Mouse (Mus musculus) liver, embryonic 15.5 days (tissue): ENCODE results near the gene Chga. TPM values are rescaled to one million over a fixed set of nuclear protein-coding genes. Genes with fewer than 3 reads are reported as not detected.
A peak's percentile ranks its signal among the peaks of the same experiment; 100 is the strongest.

ENCODE experiments used
- ATAC-seq: fragments of 200-750 bp; cut with Nextera tagmentation; 2 replicates; pipeline ENCODE4 v1.8.0; 2017; ENCODE audit warnings: moderate number of reproducible peaks, mild to moderate bottlenecking, moderate library complexity; ENCODE audit not compliant: insufficient read depth
- H3K27ac ChIP-seq: fragments of 300-500 bp; sonication (generic); replicated peaks from 2 replicates; pipeline ENCODE4 v1.5.1; 2015; ENCODE audit warnings: mild to moderate bottlenecking, inconsistent platforms
- H3K27me3 ChIP-seq: fragments of 300-500 bp; sonication (generic); 2 replicates; pipeline ENCODE4 v1.6.1; 2015; ENCODE audit warnings: mild to moderate bottlenecking, inconsistent platforms
- H3K36me3 ChIP-seq: fragments of 300-500 bp; sonication (generic); replicated peaks from 2 replicates; pipeline ENCODE4 v1.6.1; 2015; ENCODE audit warnings: moderate library complexity, mild to moderate bottlenecking, inconsistent platforms
- H3K4me1 ChIP-seq: fragments of 300-500 bp; sonication (generic); replicated peaks from 2 replicates; pipeline ENCODE4 v1.6.1; 2015; ENCODE audit warnings: inconsistent platforms
- H3K4me2 ChIP-seq: fragments of 300-500 bp; sonication (generic); 2 replicates; pipeline ENCODE4 v1.6.1; 2015; ENCODE audit warnings: moderate library complexity, mild to moderate bottlenecking, inconsistent platforms
- H3K4me3 ChIP-seq: fragments of 300-500 bp; sonication (generic); replicated peaks from 2 replicates; pipeline ENCODE4 v1.5.1; 2015; ENCODE audit warnings: mild to moderate bottlenecking, inconsistent platforms
- H3K9ac ChIP-seq: fragments of 300-500 bp; sonication (generic); 2 replicates; pipeline ENCODE4 v1.6.1; 2015; ENCODE audit warnings: moderate library complexity, mild to moderate bottlenecking, inconsistent platforms
- H3K9me3 ChIP-seq: fragments of 300-500 bp; sonication (generic); replicated peaks from 2 replicates; pipeline ENCODE4 v1.6.1; 2016; ENCODE audit warnings: inconsistent platforms
- WGBS: fragments of 180-500 bp; shearing (Covaris S2); methylation state at CpG from one replicate; pipeline ENCODE4 v1.1.7; 2015; ENCODE audit warnings: mixed read lengths; ENCODE audit not compliant: insufficient replicate concordance; 5-methylcytosine and 5-hydroxymethylcytosine counted together
- polyA plus RNA-seq: library from polyadenylated mRNA; unstranded; fragments of >200 nt; fragmentation: Nextera tagmentation; extraction: Ambion mirVana; gene quantifications from 2 replicates; pipeline ENCODE4 v1.2.1, GENCODE M21; 2015

Gene Chga
- polyA plus RNA-seq, 1 experiment from 2014 or later = 2.5 TPM

- Histone ChIP-seq H3K9ac (no peak overlapping the region), H3K36me3 (no peaks in the 10 kb centered on the region), H3K9me3 (no peaks in the 10 kb centered on the region), H3K4me3 (no peak overlapping the region), H3K4me1 (peaks cover 17% of the 10 kb centered on the region; the same call in 1 of the 2 replicates), H3K27ac (no peak overlapping the region), H3K27me3 (no peaks in the 10 kb centered on the region), H3K4me2 (no peak overlapping the region)
- WGBS = 28% methylated on average over 6 of the region's 6 CpGs
- ATAC-seq = no peak
Measured at GRCm38 (mm10) chr12:102524760-102525159, 30.0 kb upstream of the Chga start.

GRCm38 (mm10) chr12:102527989-102528388 is 26.8 kb upstream of the Chga start:
- H3K4me2 ChIP-seq = no peak overlapping the region
- ATAC-seq = no peak
- WGBS = 36% methylated on average over 5 of the region's 5 CpGs
- H3K9me3 ChIP-seq = no peaks in the 10 kb centered on the region
- H3K4me3 ChIP-seq = no peak overlapping the region
- no peak overlapping the region for H3K9ac ChIP-seq
- H3K27ac ChIP-seq = no peak overlapping the region
- peaks cover 14% of the 10 kb centered on the region; the same call in 1 of the 2 replicates for H3K4me1 ChIP-seq
- no peaks in the 10 kb centered on the region for H3K36me3 ChIP-seq
- no peaks in the 10 kb centered on the region for H3K27me3 ChIP-seq

GRCm38 (mm10) chr12:102535796-102536195 is 19.0 kb upstream of the Chga start:
- WGBS = 76% methylated on average over 1 of the region's 1 CpGs
- H3K9me3 ChIP-seq = no peaks in the 10 kb centered on the region

DNA sequence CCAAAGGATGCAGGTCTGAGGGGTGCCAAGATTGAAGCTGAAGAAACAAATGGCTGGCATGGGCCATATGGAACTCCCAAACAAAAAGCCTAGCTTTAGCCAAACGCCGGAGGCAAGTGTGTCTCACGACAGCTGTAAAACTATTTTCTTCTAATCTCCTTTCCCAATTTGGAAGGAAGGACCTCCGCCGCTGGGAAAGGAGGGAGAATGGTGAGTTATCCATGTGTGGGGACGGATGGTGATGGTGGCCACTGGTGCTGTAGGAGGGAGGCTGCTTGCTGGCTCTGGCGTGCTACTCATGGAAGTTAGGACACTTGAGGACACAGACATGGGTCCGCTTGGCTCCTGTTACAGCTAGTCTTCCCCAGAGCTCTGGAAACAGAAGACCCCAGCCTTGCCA is 14.5 kb upstream of the Chga start:
- H3K27me3 ChIP-seq = 0 out of 2 replicates have a peak, but pooled peaks cover 3% of the 10 kb centered on the region
- H3K4me1 ChIP-seq = no peaks in the 10 kb centered on the region
- WGBS = 51% methylated on average over 8 of the region's 8 CpGs
- H3K4me2 ChIP-seq = no peak overlapping the region
- no peak for ATAC-seq
- no peak overlapping the region for H3K9ac ChIP-seq
- H3K27ac ChIP-seq = no peak overlapping the region
- H3K9me3 ChIP-seq = no peaks in the 10 kb centered on the region
- no peaks in the 10 kb centered on the region for H3K36me3 ChIP-seq
- no peak overlapping the region for H3K4me3 ChIP-seq

More at GRCm38 (mm10) chr12:102535796-102536195, 19.0 kb upstream of the Chga start:
- Histone ChIP-seq H3K36me3 (no peaks in the 10 kb centered on the region), H3K4me3 (no peak overlapping the region), H3K27ac (no peak overlapping the region), H3K4me1 (no peaks in the 10 kb centered on the region), H3K9ac (no peak overlapping the region), H3K27me3 (no peaks in the 10 kb centered on the region), H3K4me2 (no peak overlapping the region)
- ATAC-seq = no peak

DNA sequence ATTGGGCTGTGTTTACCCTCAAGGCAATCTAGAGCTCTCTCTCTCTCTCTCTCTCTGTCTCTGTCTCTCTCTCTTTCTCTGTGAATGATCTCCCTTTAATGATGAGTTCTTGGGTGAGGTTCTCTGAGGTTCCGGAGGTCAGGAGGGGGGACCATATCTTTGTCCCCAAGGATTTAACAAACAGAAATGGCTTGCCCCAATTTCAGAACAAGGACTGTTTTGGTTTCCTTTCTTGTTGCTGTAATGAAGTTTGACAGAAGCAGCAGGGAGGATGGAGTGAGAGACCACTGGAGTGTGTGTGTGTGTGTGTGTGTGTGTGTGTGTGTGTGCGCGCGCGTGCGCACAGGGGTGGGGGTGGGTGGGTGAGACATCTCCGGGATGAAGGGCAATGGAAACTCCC is 13.6 kb upstream of the Chga start:
- Histone ChIP-seq H3K4me1 (no peaks in the 10 kb centered on the region), H3K4me3 (no peak overlapping the region), H3K4me2 (no peak overlapping the region), H3K9ac (no peak overlapping the region), H3K27me3 (0 out of 2 replicates have a peak, but pooled peaks cover 3% of the 10 kb centered on the region), H3K27ac (no peak overlapping the region), H3K36me3 (no peaks in the 10 kb centered on the region), H3K9me3 (no peaks in the 10 kb centered on the region)
- no peak for ATAC-seq
- WGBS = 84% methylated on average over 7 of the region's 7 CpGs

DNA sequence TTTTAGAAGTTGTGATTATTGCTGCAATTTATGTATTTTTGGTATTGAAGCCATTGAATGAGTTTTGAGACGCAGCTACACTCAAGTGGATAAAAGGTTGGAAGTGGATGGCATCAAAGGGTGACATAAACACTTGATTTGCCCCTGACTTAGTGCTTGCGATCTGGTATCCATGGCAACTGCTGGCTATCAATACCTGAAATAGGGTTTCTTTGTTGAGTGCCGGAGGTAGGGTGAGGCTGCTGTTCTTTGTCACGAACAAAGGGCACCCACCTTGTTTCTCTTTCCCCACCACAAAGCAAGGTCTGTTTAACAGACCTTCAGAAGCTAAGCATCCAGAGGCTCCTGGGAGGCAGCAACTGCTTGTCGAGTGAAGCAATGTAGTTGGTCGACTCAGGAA is 9.6 kb upstream of the Chga start:
- H3K4me2 ChIP-seq = no peak overlapping the region
- no peak overlapping the region for H3K27ac ChIP-seq
- 50% methylated on average over 6 of the region's 6 CpGs for WGBS

GRCm38 (mm10) chr12:102550529-102550928 is 4.2 kb upstream of the Chga start:
- no peak overlapping the region; the same call in 1 of the 2 replicates for H3K27ac ChIP-seq
- WGBS = 3% methylated on average over 11 of the region's 11 CpGs
- H3K4me2 ChIP-seq = peak overlapping the region; percentile 24
- no peak overlapping the region for H3K4me3 ChIP-seq
- no peaks in the 10 kb centered on the region for H3K36me3 ChIP-seq
- no peaks in the 10 kb centered on the region for H3K9me3 ChIP-seq
- no peak overlapping the region for H3K9ac ChIP-seq
- H3K27me3 ChIP-seq = peaks cover 26% of the 10 kb centered on the region
- ATAC-seq = 0 out of 2 replicates have a peak, but pooled peaks have one; percentile 33
- peaks cover 23% of the 10 kb centered on the region for H3K4me1 ChIP-seq

More for the DNA sequence above, 9.6 kb upstream of the Chga start:
- no peaks in the 10 kb centered on the region for H3K9me3 ChIP-seq
- 0 out of 2 replicates have a peak, but pooled peaks cover 2% of the 10 kb centered on the region for H3K4me1 ChIP-seq
- 0 out of 2 replicates have a peak, but pooled peaks cover 3% of the 10 kb centered on the region for H3K27me3 ChIP-seq
- H3K9ac ChIP-seq = no peak overlapping the region
- no peaks in the 10 kb centered on the region for H3K36me3 ChIP-seq
- no peak for ATAC-seq
- H3K4me3 ChIP-seq = no peak overlapping the region

DNA sequence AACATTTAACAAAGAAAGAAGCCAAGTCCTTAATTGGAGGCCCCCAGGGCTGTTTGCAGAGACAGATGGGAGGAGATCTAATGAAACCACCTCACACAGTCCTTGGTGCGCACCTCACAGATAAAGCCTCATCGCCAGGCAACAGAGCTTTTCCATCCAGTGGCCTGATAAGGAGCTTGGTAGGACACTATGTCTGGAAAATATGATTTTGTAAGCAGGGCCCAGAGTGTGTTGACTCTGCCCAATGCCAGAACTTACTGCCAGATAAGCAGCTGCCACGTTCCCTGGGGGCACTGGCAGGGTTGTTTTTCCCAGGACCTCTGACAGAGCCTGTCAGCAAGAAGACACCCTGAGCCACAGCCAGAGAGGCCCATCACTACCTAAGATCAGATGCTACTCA is 3.6 kb upstream of the Chga start:
- Histone ChIP-seq H3K9ac (no peak overlapping the region), H3K4me3 (no peak overlapping the region), H3K27ac (no peak overlapping the region; the same call in 1 of the 2 replicates), H3K36me3 (no peaks in the 10 kb centered on the region), H3K4me1 (peaks cover 23% of the 10 kb centered on the region), H3K27me3 (peaks cover 31% of the 10 kb centered on the region), H3K4me2 (peak overlapping the region; percentile 24), H3K9me3 (no peaks in the 10 kb centered on the region)
- 37% methylated on average over 3 of the region's 3 CpGs for WGBS
- peak; percentile 88 for ATAC-seq

- WGBS = 56% methylated on average over 6 of the region's 6 CpGs
- Histone ChIP-seq H3K4me2 (0 out of 2 replicates have a peak overlapping the region, but pooled peaks have one; percentile 0), H3K27ac (no peak overlapping the region)
Measured at GRCm38 (mm10) chr12:102552001-102552400, 2.8 kb upstream of the Chga start.

GRCm38 (mm10) chr12:102553705-102554275 is 979 bp upstream of the Chga start:
- no peaks in the 10 kb centered on the region for H3K36me3 ChIP-seq
- WGBS = 55% methylated on average over 14 of the region's 14 CpGs
- no peaks in the 10 kb centered on the region for H3K9me3 ChIP-seq
- peaks cover 31% of the 10 kb centered on the region for H3K27me3 ChIP-seq
- H3K27ac ChIP-seq = no peak overlapping the region
- no peak for ATAC-seq
- peaks cover 20% of the 10 kb centered on the region for H3K4me1 ChIP-seq
- H3K9ac ChIP-seq = no peak overlapping the region
- no peak overlapping the region for H3K4me2 ChIP-seq
- no peak overlapping the region for H3K4me3 ChIP-seq

More at GRCm38 (mm10) chr12:102552001-102552400, 2.8 kb upstream of the Chga start:
- Histone ChIP-seq H3K9me3 (no peaks in the 10 kb centered on the region), H3K4me1 (peaks cover 20% of the 10 kb centered on the region), H3K27me3 (peaks cover 31% of the 10 kb centered on the region), H3K9ac (no peak overlapping the region), H3K4me3 (no peak overlapping the region), H3K36me3 (no peaks in the 10 kb centered on the region)
- ATAC-seq = no peak

- Histone ChIP-seq H3K36me3 (no peaks in the 10 kb centered on the region), H3K9me3 (no peaks in the 10 kb centered on the region), H3K27me3 (peaks cover 31% of the 10 kb centered on the region), H3K4me3 (no peak overlapping the region), H3K9ac (no peak overlapping the region), H3K4me2 (no peak overlapping the region), H3K27ac (no peak overlapping the region), H3K4me1 (peaks cover 17% of the 10 kb centered on the region)
- WGBS = 59% methylated on average over 3 of the region's 3 CpGs
- no peak for ATAC-seq
Measured at GRCm38 (mm10) chr12:102555850-102556249, 1.1 kb downstream of the Chga start.

- 70% methylated on average over 5 of the region's 5 CpGs for WGBS
- Histone ChIP-seq H3K4me2 (no peak overlapping the region), H3K36me3 (no peaks in the 10 kb centered on the region), H3K9ac (no peak overlapping the region), H3K4me3 (no peak overlapping the region), H3K4me1 (peaks cover 8% of the 10 kb centered on the region), H3K27ac (no peak overlapping the region), H3K9me3 (no peaks in the 10 kb centered on the region), H3K27me3 (peaks cover 31% of the 10 kb centered on the region)
- ATAC-seq = no peak
Measured at GRCm38 (mm10) chr12:102557372-102557771, 2.6 kb downstream of the Chga start.
